Mouse (Mus musculus) effector memory CD4-positive, alpha-beta T cell, adult 5 months (primary cell): ENCODE data around the gene Gdpd2. TPM values are rescaled to one million over a fixed set of nuclear protein-coding genes. Genes with fewer than 3 reads are reported as not detected.

Experiments used
- polyA plus RNA-seq: library from polyadenylated mRNA; unstranded; fragments of 100-300 nt; shearing (Covaris generic); gene quantifications from one replicate; pipeline ENCODE4 v1.2.1, GENCODE M21; 2017

Gdpd2 gene
- not detected for polyA plus RNA-seq

DNA sequence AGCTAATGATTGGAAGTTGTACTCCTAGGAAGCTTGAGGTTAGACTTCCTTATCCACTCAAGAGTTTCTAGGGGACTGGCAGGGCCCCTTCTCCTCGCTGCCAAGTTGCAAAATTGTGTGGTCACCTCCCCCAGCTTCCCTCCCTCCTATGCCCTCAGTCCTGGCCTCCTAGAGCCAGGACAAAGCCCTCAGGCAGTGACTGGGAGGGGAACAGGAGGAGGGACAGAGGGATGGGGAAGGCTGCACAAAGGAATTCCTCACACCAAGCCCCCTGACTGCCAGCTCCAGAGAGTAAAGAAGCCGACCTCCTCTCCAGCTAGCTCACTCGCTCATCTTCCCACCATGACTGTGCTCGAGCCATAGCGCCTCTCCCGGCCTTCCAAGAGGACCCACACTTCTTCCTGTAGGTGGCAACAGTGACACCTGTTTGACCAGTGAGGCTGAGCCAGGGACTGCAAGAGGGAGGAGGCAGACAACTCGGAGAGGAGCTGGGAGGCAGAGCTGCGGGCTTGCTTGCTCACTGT lies at the start of gene Gdpd2:
Gdpd2 (plus strand) TSS at position 209 of the 524 bp plus-strand sequence.

DNA sequence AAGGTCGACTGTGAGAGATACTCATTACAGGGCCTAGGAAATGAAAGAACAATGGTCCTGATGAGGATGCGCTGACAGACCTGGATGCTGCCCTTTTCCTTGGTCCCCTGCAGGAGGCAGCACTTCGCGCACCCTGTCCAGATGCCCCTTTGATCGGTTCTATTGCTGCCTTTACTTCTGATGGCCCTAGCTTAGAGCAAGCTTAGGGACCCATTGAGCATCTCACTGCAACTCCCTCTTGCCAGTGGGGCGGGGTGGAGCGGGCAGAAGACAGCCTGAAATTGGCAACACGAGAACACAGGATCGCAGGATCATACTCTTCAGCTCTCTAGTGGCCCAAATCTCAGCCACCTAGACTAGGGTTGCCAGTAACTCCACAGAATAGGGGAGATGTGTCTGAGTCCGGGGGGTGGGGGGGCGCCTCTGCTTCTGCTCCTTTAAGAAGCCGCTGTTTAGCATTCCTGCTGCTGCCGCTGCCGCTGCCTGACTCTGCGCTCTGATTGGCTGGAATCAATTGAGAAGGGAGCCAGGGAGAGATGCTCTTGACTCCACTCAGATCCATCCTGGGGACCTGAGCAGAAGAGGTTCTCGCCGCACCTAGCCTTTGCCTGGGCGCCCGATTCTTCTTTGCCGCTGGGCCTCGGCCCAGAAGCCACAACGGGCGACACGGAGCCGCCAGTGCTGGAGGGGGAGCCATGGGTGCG lies 37.7 kb downstream of the Gdpd2 start, which contains the start of gene Dlg3:
Dlg3 (plus strand) TSS at position 542 of the 704 bp plus-strand sequence.

Other genes with a start within 250 kb of the Gdpd2 start
- 29.1 TPM for gene Igbp1, start 235.6 kb upstream of the Gdpd2 start, polyA plus RNA-seq
- gene Dgat2l6, start 205.0 kb upstream of the Gdpd2 start, polyA plus RNA-seq = not detected
- not detected for gene Awat1, start 157.6 kb upstream of the Gdpd2 start, polyA plus RNA-seq
- not detected for gene P2ry4, start 135.0 kb upstream of the Gdpd2 start, polyA plus RNA-seq
- not detected for gene Arr3, start 124.4 kb upstream of the Gdpd2 start, polyA plus RNA-seq
- 0.17 TPM for gene Kif4, start 104.1 kb upstream of the Gdpd2 start, polyA plus RNA-seq
- gene Pdzd11, start 103.3 kb upstream of the Gdpd2 start, polyA plus RNA-seq = 22.1 TPM
- 6.5 TPM for gene Dlg3, start 37.8 kb downstream of the Gdpd2 start, polyA plus RNA-seq